Mouse (Mus musculus): ENCODE data around the gene Sbk2. TPM values are rescaled to one million over a fixed set of nuclear protein-coding genes. Genes with fewer than 3 reads are reported as not detected.
A peak's percentile ranks its signal among the peaks of the same experiment; 100 is the strongest.

Gene Sbk2
- total RNA-seq, 2 experiments from 2014 or later, result 0.31 TPM; not detected in 1

DNA sequence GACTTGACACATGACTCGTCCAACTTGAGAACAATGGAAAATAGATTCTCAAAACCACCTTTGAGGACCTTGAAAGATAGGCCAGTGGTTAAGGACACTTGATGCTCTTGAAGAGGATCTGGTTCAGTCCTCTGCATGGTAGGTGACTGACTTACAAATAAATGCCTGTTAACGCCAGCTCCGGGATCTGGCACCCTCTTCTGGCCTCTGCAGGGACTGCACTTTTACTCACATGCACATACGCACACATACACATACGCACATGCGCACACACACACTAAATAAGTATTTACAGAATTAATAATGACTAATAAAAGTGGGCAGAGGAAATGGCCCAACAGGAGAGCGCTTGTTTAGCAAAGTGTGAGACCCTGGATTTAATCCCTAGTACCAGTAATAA lies 12.6 kb upstream of the Sbk2 start:
- peak; percentile 44 for TF ChIP-seq CTCF (conservative IDR thresholded peaks at IDR 0.05)
- no peak overlapping the region for H3K27ac ChIP-seq
- no peak for DNase-seq (ENCODE audit: low spot score in 2 of 2)
- no peak overlapping the region for H3K4me3 ChIP-seq

DNA sequence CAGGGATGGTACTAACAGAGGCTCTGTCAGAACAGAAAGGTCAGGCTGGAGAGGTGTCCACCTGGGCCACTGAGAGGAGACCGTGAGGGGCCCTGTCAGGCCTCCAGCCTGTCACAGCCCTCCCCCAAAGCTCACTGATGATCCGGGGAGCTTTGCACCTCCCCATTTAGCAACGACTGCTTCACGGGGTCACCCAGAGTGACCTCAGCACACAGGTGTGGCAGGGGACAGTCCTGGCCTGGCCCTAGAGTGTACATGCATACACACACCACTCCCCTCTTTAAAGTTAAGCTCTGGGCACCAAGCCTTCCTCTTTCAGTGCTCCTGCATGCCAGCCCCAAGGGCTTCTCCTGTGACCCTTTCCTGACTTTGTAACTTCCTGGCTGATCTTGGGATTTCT lies 11.2 kb upstream of the Sbk2 start:
- no peak for DNase-seq (ENCODE audit: low spot score in 2 of 2)
- Histone ChIP-seq H3K27ac (no peak overlapping the region), H3K4me3 (no peak overlapping the region)
- no peak for TF ChIP-seq CTCF (conservative IDR thresholded peaks at IDR 0.05)

DNA sequence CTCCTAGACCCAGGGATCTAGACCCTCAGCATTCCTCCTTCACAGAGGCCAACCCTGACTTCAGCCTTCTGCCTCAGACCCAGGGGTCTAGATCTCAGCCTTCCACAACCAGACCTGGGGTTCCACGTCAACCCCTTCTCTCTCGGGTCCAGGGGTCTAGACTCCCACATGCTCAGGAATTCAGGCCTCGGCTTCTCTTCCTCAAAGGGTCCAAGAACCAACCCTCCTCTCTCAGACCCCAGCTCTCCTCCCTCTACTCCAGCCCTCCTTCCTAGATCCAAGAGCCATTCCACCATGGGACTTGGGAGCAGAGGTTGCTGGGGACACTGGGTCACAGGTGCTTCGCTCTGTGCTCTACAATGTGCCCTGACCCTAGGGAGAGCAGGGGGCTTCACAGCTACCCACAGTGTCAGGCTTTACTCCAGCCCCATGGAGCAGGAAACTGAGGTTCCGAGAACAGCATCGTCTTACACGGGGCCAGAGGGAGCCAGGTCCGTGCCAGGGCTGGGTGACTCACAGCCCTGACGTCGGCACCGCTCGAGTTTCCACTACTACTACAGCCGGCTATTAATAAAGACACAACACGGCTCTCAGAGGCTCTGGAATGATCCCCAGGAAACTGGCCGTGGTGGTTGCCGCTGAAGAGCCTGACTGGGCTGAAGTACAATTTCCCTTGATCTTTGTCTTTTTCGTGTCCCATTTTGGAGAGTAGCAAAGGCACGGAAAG lies 8.3 kb upstream of the Sbk2 start:
- TF ChIP-seq CTCF (conservative IDR thresholded peaks at IDR 0.05), result no peak
- Histone ChIP-seq H3K4me3 (no peak overlapping the region), H3K27ac (no peak overlapping the region)
- no peak for DNase-seq (ENCODE audit: low spot score in 2 of 2)

DNA sequence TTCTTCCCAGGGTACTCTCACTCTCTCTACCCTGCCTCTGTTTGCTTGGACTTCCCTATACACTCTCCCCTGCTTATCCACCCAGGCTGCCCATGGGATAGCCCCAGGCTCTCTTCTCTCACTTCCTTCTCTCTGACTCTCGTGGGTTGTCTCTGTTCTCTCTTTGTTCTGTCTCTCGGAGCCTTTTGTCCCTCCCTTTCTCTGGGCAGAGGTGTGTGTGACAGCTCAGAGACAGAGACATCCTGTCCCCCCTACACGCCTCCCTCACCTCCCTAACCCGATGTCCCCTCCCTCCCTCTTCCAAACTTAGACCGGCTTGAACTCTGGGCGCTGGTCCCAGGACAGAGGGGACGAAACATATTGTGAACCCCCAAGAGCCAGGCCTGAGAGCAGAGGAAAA lies 7.5 kb upstream of the Sbk2 start:
- Histone ChIP-seq H3K27ac (no peak overlapping the region), H3K4me3 (no peak overlapping the region)
- TF ChIP-seq CTCF (conservative IDR thresholded peaks at IDR 0.05), result no peak
- DNase-seq (ENCODE audit: low spot score in 2 of 2), result no peak

DNA sequence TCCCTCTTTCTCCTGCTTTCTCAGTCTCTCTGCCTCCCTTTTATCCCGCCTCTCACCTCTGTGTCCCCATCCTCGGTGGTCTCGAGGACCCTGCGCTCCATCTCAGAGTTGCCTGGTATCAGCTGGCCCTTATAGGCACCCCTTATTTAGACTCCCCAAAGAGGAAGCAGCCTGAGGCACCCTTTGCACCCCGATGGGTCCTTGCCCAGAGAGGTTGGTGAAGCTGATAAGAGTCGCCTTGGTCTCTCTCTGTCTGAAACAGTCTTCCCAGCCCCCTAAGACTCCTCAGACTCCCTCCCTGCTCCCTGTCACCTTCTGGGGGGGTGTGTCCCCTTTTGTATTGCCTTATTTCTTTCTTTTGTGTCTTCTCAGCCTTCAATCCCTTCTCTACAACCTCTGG lies 6.9 kb upstream of the Sbk2 start, which contains the start of gene Sbk3:
Gene Sbk3 (minus strand): TSS at position 101 of the 400 bp plus-strand sequence.
- Histone ChIP-seq H3K27ac (no peak within 1 kb of the TSS), H3K4me3 (no peak within 1 kb of the TSS)
- DNase-seq (ENCODE audit: low spot score in 2 of 2), result no peak
- TF ChIP-seq CTCF (conservative IDR thresholded peaks at IDR 0.05), result no peak

DNA sequence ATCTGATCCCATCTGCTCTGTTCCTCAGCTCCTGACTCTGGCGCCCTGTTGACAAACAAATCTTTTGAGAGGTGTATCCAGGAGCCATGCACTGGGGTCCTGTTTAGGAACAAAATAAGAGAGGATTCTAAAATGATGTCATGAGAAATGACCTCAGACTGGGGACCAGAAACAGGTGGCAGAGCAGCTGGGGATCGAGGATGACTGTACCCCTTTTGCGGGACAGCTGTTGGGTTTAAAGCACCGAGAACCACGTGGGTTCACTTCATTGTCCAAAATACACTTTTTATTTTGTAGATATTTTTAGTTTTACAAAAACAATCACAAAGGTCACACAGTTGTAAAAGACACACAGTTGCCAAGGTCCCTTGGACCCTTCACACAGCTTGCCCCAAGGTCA lies 782 bp upstream of the Sbk2 start:
- no peak for DNase-seq (ENCODE audit: low spot score in 2 of 2)
- Histone ChIP-seq H3K4me3 (no peak overlapping the region), H3K27ac (no peak overlapping the region)
- TF ChIP-seq CTCF (conservative IDR thresholded peaks at IDR 0.05), result no peak

DNA sequence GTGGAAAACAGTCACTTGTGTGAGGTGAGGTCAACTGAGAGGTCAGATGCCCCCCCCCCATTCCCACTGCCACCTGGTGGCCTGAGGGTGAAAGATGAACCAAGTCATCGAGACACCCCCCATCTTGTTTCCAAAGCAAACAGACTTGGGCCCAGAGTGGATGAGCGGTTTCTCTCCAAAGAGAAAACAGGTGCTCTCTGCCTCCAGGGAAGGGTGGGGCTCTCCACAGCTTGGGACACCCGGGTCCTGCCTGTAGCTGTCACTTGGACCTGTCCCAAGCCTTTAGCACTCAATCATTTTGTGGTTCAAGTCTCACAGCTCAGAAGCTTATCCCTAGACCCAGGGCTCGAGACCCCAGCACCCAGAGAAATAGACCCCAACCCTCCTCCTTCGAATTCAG lies 679 bp downstream of the Sbk2 start:
- TF ChIP-seq CTCF (conservative IDR thresholded peaks at IDR 0.05), result peak; percentile 19; the same call in 1 of the 2 replicates
- no peak overlapping the region for H3K4me3 ChIP-seq
- no peak for DNase-seq (ENCODE audit: low spot score in 2 of 2)
- no peak overlapping the region for H3K27ac ChIP-seq

DNA sequence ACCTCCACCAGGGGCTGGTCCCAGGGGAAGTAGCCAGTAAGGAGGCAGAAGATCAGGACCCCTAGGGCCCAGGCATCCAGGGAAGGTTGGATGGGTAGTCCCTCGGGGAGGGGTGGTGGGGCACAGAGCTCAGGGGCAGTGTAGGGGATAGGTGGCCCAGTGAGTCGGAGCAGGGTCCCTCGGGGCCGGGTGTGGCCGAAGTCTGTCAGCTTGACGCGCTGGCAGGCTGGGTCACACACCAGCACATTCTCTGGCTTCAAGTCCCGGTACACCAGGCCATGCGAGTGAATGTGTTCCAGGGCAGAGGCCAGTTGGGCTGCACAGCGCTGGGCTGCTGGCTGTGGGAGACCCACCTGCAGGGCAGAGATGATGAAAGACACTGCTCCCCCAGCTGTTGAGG lies 6.8 kb downstream of the Sbk2 start:
- DNase-seq (ENCODE audit: low spot score in 2 of 2), result no peak
- no peak for TF ChIP-seq CTCF (conservative IDR thresholded peaks at IDR 0.05)
- no peak overlapping the region for H3K4me3 ChIP-seq
- H3K27ac ChIP-seq, result no peak overlapping the region

DNA sequence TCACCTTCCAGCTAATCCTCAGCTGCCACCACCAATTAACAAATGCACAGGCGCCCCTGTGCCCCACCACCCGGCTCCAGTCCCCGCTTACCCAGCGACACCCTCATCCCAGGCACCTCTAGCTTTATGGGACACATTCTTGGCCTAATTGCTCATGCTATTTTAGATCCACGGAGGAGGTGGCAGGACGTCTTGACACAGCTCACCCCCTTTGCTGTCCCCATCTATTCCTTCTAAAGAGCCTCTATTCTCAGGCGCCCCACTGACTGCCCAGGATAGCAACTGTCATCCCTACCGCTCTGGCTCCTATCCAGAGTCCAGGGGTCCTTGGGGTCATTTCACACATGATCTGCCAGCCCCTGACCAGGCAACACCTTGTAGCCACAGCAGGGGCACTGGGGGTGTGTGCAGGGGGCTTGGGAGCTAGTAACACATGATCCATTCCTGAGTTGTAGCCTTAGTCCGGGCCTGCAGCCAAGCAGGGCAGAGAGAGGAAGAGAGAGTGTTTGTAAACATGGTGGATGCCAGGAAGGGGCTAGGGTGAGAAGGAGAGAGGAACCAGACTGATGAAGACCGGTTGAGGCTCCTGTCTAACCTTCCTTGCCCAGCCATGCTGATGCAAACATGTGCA lies 10.3 kb downstream of the Sbk2 start:
- H3K27ac ChIP-seq, result no peak overlapping the region
- H3K4me3 ChIP-seq, result no peak overlapping the region
- no peak for DNase-seq (ENCODE audit: low spot score in 2 of 2)
- TF ChIP-seq CTCF (conservative IDR thresholded peaks at IDR 0.05), result no peak

DNA sequence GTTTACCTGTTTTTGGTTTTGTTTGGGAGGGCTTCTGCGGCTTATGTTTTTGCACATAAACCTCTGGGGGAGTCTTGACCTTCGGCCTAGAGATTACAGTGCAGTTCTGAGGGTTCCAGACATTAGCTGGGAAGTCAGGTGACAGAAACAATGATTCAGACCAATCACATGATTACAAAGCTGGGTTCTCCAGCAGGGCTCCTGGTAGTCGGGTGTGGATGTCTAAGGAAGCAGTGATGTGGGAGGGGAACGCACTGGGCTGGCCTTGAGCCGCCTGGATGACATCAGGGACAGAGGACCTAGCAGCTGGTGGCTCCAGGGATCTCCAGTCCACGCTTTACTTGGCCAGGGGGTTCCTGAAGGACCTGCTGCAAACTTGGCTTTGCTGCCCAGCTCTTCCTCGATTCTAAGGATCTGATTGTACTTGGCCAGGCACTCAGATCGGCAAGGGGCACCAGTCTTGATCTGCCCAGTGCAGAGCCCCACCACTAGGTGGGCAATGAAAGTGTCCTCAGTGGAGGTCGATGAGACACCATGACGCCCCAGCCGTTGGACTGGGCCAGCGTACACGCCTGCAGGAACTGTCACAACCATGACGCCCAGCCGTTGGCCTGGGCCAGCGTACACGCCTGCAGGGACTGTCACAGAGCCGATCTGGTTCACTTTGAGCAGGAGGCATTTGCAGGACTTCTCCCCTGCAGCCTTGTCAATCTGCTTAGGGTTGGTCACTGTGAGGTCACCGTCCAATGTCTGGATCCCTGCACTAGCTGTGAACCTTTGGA lies 13.5 kb downstream of the Sbk2 start:
- DNase-seq (ENCODE audit: low spot score in 2 of 2), result no peak
- no peak for TF ChIP-seq CTCF (conservative IDR thresholded peaks at IDR 0.05)
- no peak overlapping the region for H3K4me3 ChIP-seq
- no peak overlapping the region for H3K27ac ChIP-seq

DNA sequence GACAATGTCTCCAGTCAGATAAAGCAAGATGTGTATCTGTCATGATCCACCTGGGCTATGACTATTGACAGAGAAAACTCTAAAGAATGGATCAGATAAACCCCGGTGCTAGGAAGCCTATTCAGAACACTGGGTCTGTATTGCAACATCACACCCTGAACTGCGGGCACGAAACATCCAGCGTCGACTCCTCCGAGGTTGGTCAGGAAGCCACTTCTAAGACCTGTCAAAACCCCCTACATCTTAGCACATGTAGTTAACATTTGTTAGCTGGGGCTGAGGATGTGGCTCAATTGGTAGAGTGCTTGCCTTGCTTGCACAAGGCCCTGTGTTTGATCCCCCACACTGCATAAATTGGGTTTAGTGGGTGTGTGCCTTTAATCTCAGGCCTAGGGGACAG lies 15.8 kb downstream of the Sbk2 start:
- no peak overlapping the region for H3K27ac ChIP-seq
- DNase-seq (ENCODE audit: low spot score in 2 of 2), result no peak
- TF ChIP-seq CTCF (conservative IDR thresholded peaks at IDR 0.05), result no peak
- no peak overlapping the region for H3K4me3 ChIP-seq

DNA sequence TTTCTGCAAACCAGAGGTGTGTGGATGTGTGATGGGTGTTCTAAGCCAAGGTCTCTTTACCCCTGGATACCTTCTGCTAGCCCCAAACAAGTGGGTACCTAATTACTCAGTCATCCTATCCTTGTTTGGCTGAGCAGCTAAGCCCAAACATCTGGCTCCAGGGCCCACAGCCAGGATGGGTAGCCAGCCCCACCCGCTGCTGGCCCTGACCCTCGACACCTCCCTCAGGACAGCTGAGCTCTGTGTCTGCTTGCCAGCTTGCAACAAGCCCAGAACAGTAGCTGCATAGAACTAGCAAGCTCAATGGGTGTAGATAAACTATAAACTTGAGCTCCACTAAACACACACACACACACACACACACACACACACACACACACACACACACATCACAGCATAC lies 16.4 kb downstream of the Sbk2 start:
- TF ChIP-seq CTCF (conservative IDR thresholded peaks at IDR 0.05), result no peak
- H3K4me3 ChIP-seq, result no peak overlapping the region
- no peak overlapping the region for H3K27ac ChIP-seq
- DNase-seq (ENCODE audit: low spot score in 2 of 2), result no peak

DNA sequence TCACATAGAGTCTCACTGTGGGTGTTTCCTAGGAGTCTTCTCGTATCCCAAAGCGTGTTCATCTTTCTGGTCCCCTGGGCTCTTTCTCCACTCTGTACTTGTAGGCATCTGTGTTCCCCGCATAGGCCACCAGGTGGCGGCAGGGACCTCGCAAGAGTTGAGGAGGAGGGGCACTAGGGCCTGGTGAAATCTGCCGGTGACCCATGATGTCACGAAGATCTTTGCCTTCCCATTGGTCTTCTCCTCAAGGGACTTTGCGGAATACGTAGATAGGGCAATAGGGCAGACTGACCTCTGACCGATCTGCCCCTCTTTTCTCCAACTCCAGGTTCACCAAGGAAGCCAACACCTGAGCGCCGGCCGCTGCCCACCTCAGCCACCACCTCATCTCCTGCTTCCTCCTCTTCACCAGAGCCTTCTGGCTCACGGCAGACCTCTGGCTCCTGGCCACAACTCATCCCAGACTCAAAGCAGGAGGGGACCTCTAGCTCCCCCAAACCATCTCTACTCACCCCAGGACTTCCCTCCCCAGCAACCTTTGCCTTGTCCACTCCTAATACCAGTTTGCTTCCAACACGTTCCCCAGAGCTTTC lies 20.9 kb downstream of the Sbk2 start:
- Histone ChIP-seq H3K4me3 (peak overlapping the region; percentile 54), H3K27ac (peak overlapping the region; percentile 64)
- peak; percentile 94 for DNase-seq (ENCODE audit: low spot score in 2 of 2)
- peak; percentile 100 for TF ChIP-seq CTCF (conservative IDR thresholded peaks at IDR 0.05)
